Mouse (Mus musculus): Measurements from ENCODE around the gene Taf15. TPM values are rescaled to one million over a fixed set of nuclear protein-coding genes. Genes with fewer than 3 reads are reported as not detected.

Taf15 gene
- polyA plus RNA-seq, 1 experiment, result 60.1 TPM

GRCm38 (mm10) chr11:83448927-83449236, 24.0 kb upstream of the Taf15 start:
- TF ChIP-seq CTCF (IDR thresholded peaks at IDR 0.05; ENCODE audit: borderline replicate concordance, insufficient read depth, low read depth, low read length), result no peak
- Histone ChIP-seq H3K27ac (ENCODE audit: insufficient read depth, low read length) (no peak overlapping the region), H3K27me3 (ENCODE audit: control insufficient read depth, insufficient read depth, low read length) (peaks cover 3% of the 10 kb centered on the region), H3K4me1 (ENCODE audit: control insufficient read depth, insufficient read depth, low read length) (peaks cover 7% of the 10 kb centered on the region), H3K4me3 (replicated peaks; ENCODE audit: insufficient read depth, low read depth, low read length) (no peak overlapping the region)
- no peak for DNase-seq

GRCm38 (mm10) chr11:83449298-83449697, 23.6 kb upstream of the Taf15 start:
- no peak overlapping the region for H3K27ac ChIP-seq (ENCODE audit: insufficient read depth, low read length)
- TF ChIP-seq CTCF (IDR thresholded peaks at IDR 0.05; ENCODE audit: borderline replicate concordance, insufficient read depth, low read depth, low read length) (no peak), POLR2A (IDR thresholded peaks at IDR 0.05; ENCODE audit: borderline replicate concordance, insufficient read depth, low read length) (no peak)
- H3K4me1 ChIP-seq (ENCODE audit: control insufficient read depth, insufficient read depth, low read length), result peaks cover 7% of the 10 kb centered on the region
- H3K27me3 ChIP-seq (ENCODE audit: control insufficient read depth, insufficient read depth, low read length), result peaks cover 3% of the 10 kb centered on the region
- no peak for DNase-seq
- H3K4me3 ChIP-seq (replicated peaks; ENCODE audit: insufficient read depth, low read depth, low read length), result no peak overlapping the region
- 83% methylated on average over 4 of the region's 4 CpGs for WGBS

- no peak for DNase-seq
- Histone ChIP-seq H3K27ac (ENCODE audit: insufficient read depth, low read length) (no peak overlapping the region), H3K27me3 (ENCODE audit: control insufficient read depth, insufficient read depth, low read length) (no peaks in the 10 kb centered on the region), H3K4me3 (replicated peaks; ENCODE audit: insufficient read depth, low read depth, low read length) (no peak overlapping the region), H3K4me1 (ENCODE audit: control insufficient read depth, insufficient read depth, low read length) (peaks cover 7% of the 10 kb centered on the region)
- WGBS, result 34% methylated on average over 1 of the region's 1 CpGs
- no peak for TF ChIP-seq CTCF (IDR thresholded peaks at IDR 0.05; ENCODE audit: borderline replicate concordance, insufficient read depth, low read depth, low read length)
- no peak for TF ChIP-seq POLR2A (IDR thresholded peaks at IDR 0.05; ENCODE audit: borderline replicate concordance, insufficient read depth, low read length)
Observed at GRCm38 (mm10) chr11:83450550-83450949, 22.3 kb upstream of the Taf15 start.

GRCm38 (mm10) chr11:83451281-83451680, 21.6 kb upstream of the Taf15 start:
- H3K27me3 ChIP-seq (ENCODE audit: control insufficient read depth, insufficient read depth, low read length), result no peaks in the 10 kb centered on the region
- peak in 1 of 2 experiments; percentile 39 for DNase-seq
- 28% methylated on average over 10 of the region's 10 CpGs for WGBS
- H3K4me1 ChIP-seq (ENCODE audit: control insufficient read depth, insufficient read depth, low read length), result peaks cover 7% of the 10 kb centered on the region
- TF ChIP-seq CTCF (IDR thresholded peaks at IDR 0.05; ENCODE audit: borderline replicate concordance, insufficient read depth, low read depth, low read length) (no peak), POLR2A (IDR thresholded peaks at IDR 0.05; ENCODE audit: borderline replicate concordance, insufficient read depth, low read length) (no peak)
- peak overlapping the region; percentile 20; the same call in 1 of the 2 replicates for H3K27ac ChIP-seq (ENCODE audit: insufficient read depth, low read length)
- H3K4me3 ChIP-seq (replicated peaks; ENCODE audit: insufficient read depth, low read depth, low read length), result no peak overlapping the region

GRCm38 (mm10) chr11:83454548-83454947, 18.3 kb upstream of the Taf15 start:
- DNase-seq, result no peak
- H3K4me3 ChIP-seq (replicated peaks; ENCODE audit: insufficient read depth, low read depth, low read length), result no peak overlapping the region
- H3K27ac ChIP-seq (ENCODE audit: insufficient read depth, low read length), result no peak overlapping the region
- TF ChIP-seq POLR2A (IDR thresholded peaks at IDR 0.05; ENCODE audit: borderline replicate concordance, insufficient read depth, low read length), result no peak
- TF ChIP-seq CTCF (IDR thresholded peaks at IDR 0.05; ENCODE audit: borderline replicate concordance, insufficient read depth, low read depth, low read length), result no peak
- peaks cover 7% of the 10 kb centered on the region for H3K4me1 ChIP-seq (ENCODE audit: control insufficient read depth, insufficient read depth, low read length)
- 53% methylated on average over 4 of the region's 4 CpGs for WGBS
- no peaks in the 10 kb centered on the region for H3K27me3 ChIP-seq (ENCODE audit: control insufficient read depth, insufficient read depth, low read length)

- TF ChIP-seq CTCF (IDR thresholded peaks at IDR 0.05; ENCODE audit: borderline replicate concordance, insufficient read depth, low read depth, low read length), result no peak
- TF ChIP-seq POLR2A (IDR thresholded peaks at IDR 0.05; ENCODE audit: borderline replicate concordance, insufficient read depth, low read length), result no peak
- Histone ChIP-seq H3K27ac (ENCODE audit: insufficient read depth, low read length) (no peak overlapping the region), H3K27me3 (ENCODE audit: control insufficient read depth, insufficient read depth, low read length) (no peaks in the 10 kb centered on the region), H3K4me3 (replicated peaks; ENCODE audit: insufficient read depth, low read depth, low read length) (no peak overlapping the region), H3K4me1 (ENCODE audit: control insufficient read depth, insufficient read depth, low read length) (peaks cover 7% of the 10 kb centered on the region)
- WGBS, result 81% methylated on average over 3 of the region's 3 CpGs
- DNase-seq, result no peak
Observed at GRCm38 (mm10) chr11:83455608-83456007, 17.3 kb upstream of the Taf15 start.

GRCm38 (mm10) chr11:83457257-83457656, 15.6 kb upstream of the Taf15 start:
- Histone ChIP-seq H3K4me1 (ENCODE audit: control insufficient read depth, insufficient read depth, low read length) (no peaks in the 10 kb centered on the region; the same call in 1 of the 2 replicates), H3K27me3 (ENCODE audit: control insufficient read depth, insufficient read depth, low read length) (no peaks in the 10 kb centered on the region), H3K27ac (ENCODE audit: insufficient read depth, low read length) (no peak overlapping the region), H3K4me3 (replicated peaks; ENCODE audit: insufficient read depth, low read depth, low read length) (no peak overlapping the region)
- DNase-seq, result no peak
- no peak for TF ChIP-seq CTCF (IDR thresholded peaks at IDR 0.05; ENCODE audit: borderline replicate concordance, insufficient read depth, low read depth, low read length)
- no peak for TF ChIP-seq POLR2A (IDR thresholded peaks at IDR 0.05; ENCODE audit: borderline replicate concordance, insufficient read depth, low read length)
- WGBS, result 55% methylated on average over 7 of the region's 7 CpGs

- no peak overlapping the region for H3K4me3 ChIP-seq (replicated peaks; ENCODE audit: insufficient read depth, low read depth, low read length)
- TF ChIP-seq POLR2A (IDR thresholded peaks at IDR 0.05; ENCODE audit: borderline replicate concordance, insufficient read depth, low read length) (no peak), CTCF (IDR thresholded peaks at IDR 0.05; ENCODE audit: borderline replicate concordance, insufficient read depth, low read depth, low read length) (no peak)
- no peak for DNase-seq
- H3K27me3 ChIP-seq (ENCODE audit: control insufficient read depth, insufficient read depth, low read length), result no peaks in the 10 kb centered on the region
- WGBS, result 75% methylated on average over 9 of the region's 9 CpGs
- H3K4me1 ChIP-seq (ENCODE audit: control insufficient read depth, insufficient read depth, low read length), result no peaks in the 10 kb centered on the region; the same call in 1 of the 2 replicates
- no peak overlapping the region for H3K27ac ChIP-seq (ENCODE audit: insufficient read depth, low read length)
Observed at GRCm38 (mm10) chr11:83457912-83458601, 14.8 kb upstream of the Taf15 start.
